Mouse (Mus musculus) frontal cortex, adult 2 months (tissue): ENCODE measurements around the gene H2-DMb1. TPM values are rescaled to one million over a fixed set of nuclear protein-coding genes. Genes with fewer than 3 reads are reported as not detected.

Experiments
- DNase-seq, 2 experiments: peaks; one replicate each; pipeline ENCODE4 v3.0.0; 2022; ENCODE audit warnings: low spot score in 1 of 2; ENCODE audit errors: extremely low spot score in 1 of 2
- polyA plus RNA-seq: library from polyadenylated mRNA; depleted of rRNA; stranded (reverse); fragments of >200 nt; gene quantifications from 2 replicates; pipeline ENCODE4 v1.2.3, GENCODE M21; 2012; rRNA removed

H2-DMb1 gene
- polyA plus RNA-seq, 1 experiment = 3.5 TPM

GRCm38 (mm10) chr17:34205746-34206176 lies 52.9 kb downstream of the H2-DMb1 start:
- peak in 1 of 2 experiments; percentile 27 for DNase-seq

GRCm38 (mm10) chr17:34206731-34207130 lies 53.9 kb downstream of the H2-DMb1 start:
- DNase-seq = no peak

- DNase-seq = no peak
Measured at GRCm38 (mm10) chr17:34207456-34207855, 54.6 kb downstream of the H2-DMb1 start.

GRCm38 (mm10) chr17:34207866-34208265 lies 55.0 kb downstream of the H2-DMb1 start:
- DNase-seq = no peak

DNA sequence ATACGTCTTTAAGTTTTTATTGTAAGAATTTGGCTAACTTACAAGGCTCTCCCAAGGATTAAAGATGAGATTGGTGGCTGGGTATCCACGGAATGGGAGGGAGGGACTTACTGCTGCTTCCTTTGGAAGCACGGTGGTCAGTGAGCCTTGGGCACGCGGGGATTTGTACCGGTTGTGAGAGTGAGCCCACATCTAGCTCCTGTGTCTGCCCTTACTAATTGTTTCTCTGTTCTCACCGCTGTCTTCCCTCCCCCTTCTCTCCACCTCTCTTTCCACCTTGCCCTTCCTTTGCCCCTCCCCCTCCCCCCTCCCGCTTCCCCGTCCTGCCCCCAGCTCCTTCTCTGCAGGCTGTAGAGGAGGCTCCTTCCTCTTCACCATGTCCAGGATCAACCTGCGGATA lies 55.5 kb downstream of the H2-DMb1 start:
- DNase-seq = no peak

DNA sequence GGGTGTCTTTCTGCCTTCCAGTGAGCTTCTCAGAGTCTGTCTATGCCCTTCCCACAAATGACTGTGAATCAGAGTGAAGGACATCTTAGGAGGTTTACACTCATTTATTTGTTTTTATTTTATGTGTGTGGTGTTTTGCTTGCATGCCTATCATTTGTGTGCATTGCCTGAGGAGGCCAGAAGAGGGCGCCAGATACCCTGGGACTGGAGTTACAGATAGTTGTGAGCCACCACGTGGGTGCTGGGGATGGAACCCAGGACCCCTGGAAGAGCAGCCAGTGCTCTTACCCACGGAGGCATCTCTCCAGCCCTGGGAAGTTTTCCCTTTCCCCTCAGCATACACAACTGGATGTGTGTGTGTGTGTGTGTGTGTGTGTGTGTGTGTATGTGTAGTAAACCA lies 56.8 kb downstream of the H2-DMb1 start:
- no peak for DNase-seq

Other genes starting within 250 kb of the H2-DMb1 start
- 1.3 and 1.5 TPM in 2 replicates for gene Platr17, start 247.9 kb upstream of the H2-DMb1 start, polyA plus RNA-seq
- gene Daxx, start 243.7 kb upstream of the H2-DMb1 start, polyA plus RNA-seq = 26.4 and 27.2 TPM in 2 replicates
- 25.4 and 28.5 TPM in 2 replicates for gene Tapbp, start 237.2 kb upstream of the H2-DMb1 start, polyA plus RNA-seq
- 29.9 and 33.4 TPM in 2 replicates for gene Zbtb22, start 237.2 kb upstream of the H2-DMb1 start, polyA plus RNA-seq
- gene Rgl2, start 223.5 kb upstream of the H2-DMb1 start, polyA plus RNA-seq = 154 and 161 TPM in 2 replicates
- gene Pfdn6, start 212.7 kb upstream of the H2-DMb1 start, polyA plus RNA-seq = 101 and 130 TPM in 2 replicates
- gene Wdr46, start 212.4 kb upstream of the H2-DMb1 start, polyA plus RNA-seq = 13.3 and 13.7 TPM in 2 replicates
- 6.9 and 7.5 TPM in 2 replicates for gene B3galt4, start 201.6 kb upstream of the H2-DMb1 start, polyA plus RNA-seq
- gene Vps52, start 197.3 kb upstream of the H2-DMb1 start, polyA plus RNA-seq = 69.5 and 70.5 TPM in 2 replicates
- gene Rps18, start 197.1 kb upstream of the H2-DMb1 start, polyA plus RNA-seq = 488 and 518 TPM in 2 replicates
- 75.5 and 94.5 TPM in 2 replicates for gene H2-K1, start 152.7 kb upstream of the H2-DMb1 start, polyA plus RNA-seq
- 80.9 and 89.6 TPM in 2 replicates for gene Ring1, start 128.4 kb upstream of the H2-DMb1 start, polyA plus RNA-seq
- gene H2-Ke6, start 125.0 kb upstream of the H2-DMb1 start, polyA plus RNA-seq = 84.6 and 87.2 TPM in 2 replicates
- gene Slc39a7, start 121.4 kb upstream of the H2-DMb1 start, polyA plus RNA-seq = 101 and 102 TPM in 2 replicates
- 69.5 and 79.4 TPM in 2 replicates for gene Rxrb, start 121.3 kb upstream of the H2-DMb1 start, polyA plus RNA-seq
- gene Col11a2, start 113.6 kb upstream of the H2-DMb1 start, polyA plus RNA-seq = 10.0 and 10.7 TPM in 2 replicates
- gene H2-Oa, start 60.7 kb upstream of the H2-DMb1 start, polyA plus RNA-seq = 1.1 and 1.2 TPM in 2 replicates
- 26.3 and 26.8 TPM in 2 replicates for gene H2-DMa, start 33.5 kb upstream of the H2-DMb1 start, polyA plus RNA-seq
- 167 and 194 TPM in 2 replicates for gene Brd2, start 30.4 kb upstream of the H2-DMb1 start, polyA plus RNA-seq
- gene H2-DMb2, start 9.8 kb upstream of the H2-DMb1 start, polyA plus RNA-seq = 0.99 and 1.1 TPM in 2 replicates
- 4.0 and 4.1 TPM in 2 replicates for gene Tap1, start 34.5 kb downstream of the H2-DMb1 start, polyA plus RNA-seq
- gene Psmb9, start 34.7 kb downstream of the H2-DMb1 start, polyA plus RNA-seq = 4.5 and 4.7 TPM in 2 replicates
- 10.1 and 12.1 TPM in 2 replicates for gene Psmb8, start 44.6 kb downstream of the H2-DMb1 start, polyA plus RNA-seq
- gene Tap2, start 50.5 kb downstream of the H2-DMb1 start, polyA plus RNA-seq = 9.1 and 10.1 TPM in 2 replicates
- 0.78 and 1.1 TPM in 2 replicates for gene H2-Ob, start 85.8 kb downstream of the H2-DMb1 start, polyA plus RNA-seq
- 4.7 and 5.2 TPM in 2 replicates for gene H2-Ab1, start 104.6 kb downstream of the H2-DMb1 start, polyA plus RNA-seq
- 3.4 and 3.8 TPM in 2 replicates for gene H2-Aa, start 134.8 kb downstream of the H2-DMb1 start, polyA plus RNA-seq
- gene H2-Eb1, start 152.8 kb downstream of the H2-DMb1 start, polyA plus RNA-seq = 3.2 and 5.1 TPM in 2 replicates
- not detected in 2 replicates for gene H2-Eb2, start 172.6 kb downstream of the H2-DMb1 start, polyA plus RNA-seq
- 0.06 TPM in 1 of 2 replicates, not detected in the other for gene Btnl2, start 201.8 kb downstream of the H2-DMb1 start, polyA plus RNA-seq
- not detected in 2 replicates for gene Btnl1, start 224.1 kb downstream of the H2-DMb1 start, polyA plus RNA-seq
- 10.7 and 11.1 TPM in 2 replicates for gene BC051142, start 245.7 kb downstream of the H2-DMb1 start, polyA plus RNA-seq